Mouse (Mus musculus) heart, embryonic 14.5 days (tissue): ENCODE data around the gene P2rx7. TPM values are rescaled to one million over a fixed set of nuclear protein-coding genes. Genes with fewer than 3 reads are reported as not detected.
A peak's percentile ranks its signal among the peaks of the same experiment; 100 is the strongest.
"Not testable (repeated sequence)": the region's sequence is repeated elsewhere in the genome, so short reads cannot be mapped to it uniquely, and the experiment has no call there.

Source experiments
- ATAC-seq: fragments of 200-750 bp; cut with Nextera tagmentation; 2 replicates; pipeline ENCODE4 v1.8.0; 2017; ENCODE audit warnings: low read depth, moderate TSS enrichment; ENCODE audit not compliant: insufficient number of reproducible peaks, insufficient read depth, low FRiP score
- H3K27ac ChIP-seq, 2 experiments: fragments of 200-500 bp in 1 of 2; fragments of 300-500 bp in 1 of 2; sonication (generic) in 1 of 2; replicated peaks in 1 of 2; 2 replicates each; pipeline ENCODE4 v1.5.1; 2012 to 2014; ENCODE audit warnings: low read depth in 2 of 2, low read length in 2 of 2, control low read depth in 1 of 2, mild to moderate bottlenecking in 1 of 2, mixed read lengths in 1 of 2; ENCODE audit not compliant: control insufficient read depth in 1 of 2, insufficient read depth in 1 of 2
- H3K27me3 ChIP-seq: fragments of 300-500 bp; sonication (generic); 2 replicates; pipeline ENCODE4 v1.6.1; 2014; ENCODE audit warnings: mild to moderate bottlenecking, low read length, control low read depth; ENCODE audit not compliant: control insufficient read depth, insufficient read depth
- H3K36me3 ChIP-seq: fragments of 300-500 bp; sonication (generic); 2 replicates; pipeline ENCODE4 v1.6.1; 2014; ENCODE audit warnings: mild to moderate bottlenecking, control low read depth, low read length, mixed read lengths; ENCODE audit not compliant: control insufficient read depth, insufficient read depth
- H3K4me1 ChIP-seq, 2 experiments: fragments of 200-500 bp in 1 of 2; fragments of 300-500 bp in 1 of 2; sonication (generic) in 1 of 2; 2 replicates each; pipeline ENCODE4 v1.6.1; 2012 to 2014; ENCODE audit warnings: low read length in 2 of 2, control low read depth in 1 of 2, mixed read lengths in 1 of 2; ENCODE audit not compliant: control insufficient read depth in 2 of 2, insufficient read depth in 2 of 2
- H3K4me2 ChIP-seq: fragments of 300-500 bp; sonication (generic); 2 replicates; pipeline ENCODE4 v1.6.1; 2014; ENCODE audit warnings: mild to moderate bottlenecking, low read length
- H3K4me3 ChIP-seq, 2 experiments: fragments of 200-500 bp in 1 of 2; fragments of 300-500 bp in 1 of 2; sonication (generic) in 1 of 2; 2 replicates each; pipeline ENCODE4 v1.5.1; 2012 to 2014; ENCODE audit warnings: low read length in 2 of 2, mild to moderate bottlenecking in 2 of 2, control low read depth in 1 of 2, low read depth in 1 of 2, moderate library complexity in 1 of 2; ENCODE audit not compliant: control insufficient read depth in 1 of 2, insufficient read depth in 1 of 2
- H3K9ac ChIP-seq: fragments of 300-500 bp; sonication (generic); 2 replicates; pipeline ENCODE4 v1.6.1; 2014; ENCODE audit warnings: mild to moderate bottlenecking, low read length
- H3K9me3 ChIP-seq: fragments of 300-500 bp; sonication (generic); 2 replicates; pipeline ENCODE4 v1.6.1; 2016; ENCODE audit warnings: low read length, control low read depth; ENCODE audit not compliant: control insufficient read depth
- WGBS: fragments of 180-500 bp; shearing (Covaris S2); extraction: QIAGEN DNeasy Blood & Tissue Kit; methylation state at CpG from one replicate; pipeline ENCODE4 v1.1.7; 2014; 5-methylcytosine and 5-hydroxymethylcytosine counted together
- polyA plus RNA-seq: library from polyadenylated mRNA; unstranded; fragments of >200 nt; fragmentation: Nextera tagmentation; extraction: Ambion mirVana; gene quantifications from 2 replicates; pipeline ENCODE4 v1.2.1, GENCODE M21; 2014

Gene P2rx7
- polyA plus RNA-seq, 1 experiment from 2014 or later: 1.4 TPM

DNA sequence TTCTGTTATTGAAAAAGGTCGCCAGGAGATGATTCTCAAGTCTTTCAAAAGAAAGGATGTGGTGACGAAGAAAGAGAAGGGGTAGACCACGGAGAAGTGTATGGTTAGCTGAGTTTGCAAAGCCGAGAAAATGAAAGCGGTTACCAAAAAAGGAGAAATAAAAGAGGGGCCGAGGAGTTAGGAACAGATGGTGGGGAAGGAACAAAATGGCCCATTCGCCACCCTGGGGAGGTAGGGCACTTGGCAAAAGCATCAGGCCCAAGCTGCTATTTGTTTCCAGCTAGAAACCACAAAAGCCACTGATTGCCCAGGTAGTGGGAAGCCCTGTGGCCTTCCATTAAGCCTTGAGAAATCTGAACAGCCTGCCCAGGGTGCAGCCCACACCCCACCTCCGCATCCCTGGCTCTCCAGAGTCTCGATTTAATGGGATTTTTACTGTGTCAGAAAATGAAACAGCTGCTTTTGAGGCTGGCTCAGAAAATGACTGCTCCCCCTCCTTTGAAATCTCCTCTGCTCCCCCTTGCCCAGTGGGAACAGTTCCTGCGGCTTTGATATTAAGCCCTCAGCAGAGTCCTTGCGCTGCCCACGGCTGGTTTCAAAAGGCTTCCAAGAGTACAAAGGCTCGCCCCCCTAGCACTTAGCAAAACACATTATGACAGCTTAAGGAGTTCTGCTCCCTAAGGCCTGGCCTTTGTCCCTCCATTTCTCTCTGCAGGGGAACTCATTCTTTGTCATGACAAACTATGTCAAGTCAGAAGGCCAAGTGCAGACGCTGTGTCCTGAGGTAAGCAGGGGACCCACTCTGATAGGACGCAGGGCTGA is 9.9 kb downstream of the P2rx7 start:
- Histone ChIP-seq H3K9me3 (no peaks in the 10 kb centered on the region), H3K4me3 (no peak overlapping the region), H3K4me2 (no peak overlapping the region), H3K27ac (no peak overlapping the region), H3K4me1 (peaks cover 20 to 26% of the 10 kb centered on the region in 2 experiments), H3K9ac (no peak overlapping the region), H3K27me3 (no peaks in the 10 kb centered on the region), H3K36me3 (no peaks in the 10 kb centered on the region)
- ATAC-seq: no peak
- 63% methylated on average over 15 of the region's 15 CpGs for WGBS

DNA sequence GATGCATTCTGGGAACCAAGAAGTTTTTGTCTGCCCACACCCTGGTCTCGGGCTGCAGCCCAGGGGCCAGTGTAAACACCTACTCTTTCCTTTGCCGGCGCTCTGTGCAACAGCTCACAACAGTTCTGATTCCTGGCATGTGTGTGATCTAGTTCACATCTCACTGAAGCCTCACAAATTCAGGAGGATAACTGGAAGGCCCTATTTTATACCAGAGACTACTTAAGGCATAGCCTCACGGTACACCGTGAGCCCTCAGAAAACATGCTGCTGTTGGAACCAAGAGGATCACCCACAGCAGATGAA is 10.5 kb downstream of the P2rx7 start:
- no peak overlapping the region for H3K27ac ChIP-seq
- 51% methylated on average over 5 of the region's 5 CpGs for WGBS
- peaks cover 20 to 26% of the 10 kb centered on the region in 2 experiments for H3K4me1 ChIP-seq
- ATAC-seq: no peak
- no peaks in the 10 kb centered on the region for H3K9me3 ChIP-seq
- no peaks in the 10 kb centered on the region for H3K36me3 ChIP-seq
- H3K4me2 ChIP-seq: no peak overlapping the region
- no peaks in the 10 kb centered on the region for H3K27me3 ChIP-seq
- no peak overlapping the region for H3K9ac ChIP-seq
- H3K4me3 ChIP-seq: no peak overlapping the region

DNA sequence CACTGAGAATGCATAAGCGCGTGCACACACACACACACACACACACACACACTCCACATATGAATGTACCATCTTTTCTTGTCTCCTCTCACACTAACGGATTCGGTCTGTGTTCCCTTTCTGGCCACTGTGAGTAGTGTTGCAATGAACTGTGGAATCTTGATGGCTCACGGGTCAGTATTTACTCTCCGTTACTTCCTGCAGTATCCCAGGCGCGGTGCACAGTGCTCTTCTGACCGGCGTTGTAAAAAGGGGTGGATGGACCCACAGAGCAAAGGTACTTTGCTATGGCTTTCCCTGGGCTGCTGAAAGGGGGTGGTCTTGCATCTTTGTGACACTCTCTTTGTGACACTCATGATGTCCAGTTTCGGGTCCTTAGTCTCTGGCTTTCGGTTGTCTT is 13.1 kb downstream of the P2rx7 start:
- Histone ChIP-seq H3K9ac (no peak overlapping the region), H3K27me3 (no peaks in the 10 kb centered on the region), H3K4me1 (peaks cover 21% of the 10 kb centered on the region in 2 experiments), H3K36me3 (no peaks in the 10 kb centered on the region), H3K4me2 (no peak overlapping the region), H3K27ac (no peak overlapping the region), H3K4me3 (no peak overlapping the region), H3K9me3 (no peaks in the 10 kb centered on the region)
- WGBS: 90% methylated on average over 12 of the region's 12 CpGs
- no peak for ATAC-seq

DNA sequence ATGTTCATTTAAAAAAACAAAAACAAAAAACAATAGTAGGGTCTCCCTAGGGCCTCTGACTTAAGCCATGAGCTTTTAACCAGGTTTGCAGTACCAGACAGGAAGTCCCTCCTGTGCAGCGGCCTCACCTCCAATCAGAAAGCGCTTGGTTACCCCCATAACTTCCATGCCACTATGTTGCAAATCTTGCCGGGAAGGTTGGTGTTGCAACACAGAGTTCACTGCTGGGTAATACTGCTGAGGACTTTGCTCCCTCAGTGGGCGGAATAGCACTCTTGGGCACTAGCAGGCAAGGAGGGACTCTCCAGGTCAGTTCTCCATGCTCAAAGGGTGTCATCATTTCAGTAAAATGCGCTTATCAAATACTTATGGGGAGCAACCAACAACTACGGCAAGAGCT is 18.8 kb downstream of the P2rx7 start:
- Histone ChIP-seq H3K27ac (0 out of 4 replicates have a peak overlapping the region, but pooled peaks of 1 of the 2 experiments have one; percentile 17), H3K36me3 (no peaks in the 10 kb centered on the region), H3K27me3 (no peaks in the 10 kb centered on the region), H3K9ac (no peak overlapping the region), H3K4me1 (peaks cover 3 to 5% of the 10 kb centered on the region in 2 experiments), H3K9me3 (no peaks in the 10 kb centered on the region), H3K4me2 (no peak overlapping the region), H3K4me3 (no peak overlapping the region)
- 92% methylated on average over 6 of the region's 6 CpGs for WGBS
- no peak for ATAC-seq

DNA sequence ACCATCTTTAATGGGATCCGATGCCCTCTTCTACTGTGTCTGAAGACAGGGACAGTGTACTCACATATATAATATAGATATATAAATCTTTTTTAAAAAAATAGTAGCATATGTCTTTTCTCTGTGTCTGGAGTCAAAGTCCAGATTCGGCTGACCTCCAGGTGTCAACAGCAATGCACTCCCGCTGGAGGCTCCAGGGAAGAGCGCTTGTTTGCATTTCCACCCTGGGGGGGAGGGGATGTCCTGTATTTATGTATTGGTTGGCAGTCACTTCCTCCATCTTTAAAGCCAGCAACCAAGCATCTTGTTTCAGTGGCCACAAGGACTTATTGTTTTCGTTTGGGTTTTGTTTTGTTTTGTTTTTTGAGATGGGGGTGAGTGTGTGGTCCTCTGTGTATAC is 21.3 kb downstream of the P2rx7 start:
- Histone ChIP-seq H3K4me3 (no peak overlapping the region), H3K27ac (no peak overlapping the region), H3K9me3 (no peaks in the 10 kb centered on the region), H3K36me3 (no peaks in the 10 kb centered on the region), H3K27me3 (no peaks in the 10 kb centered on the region), H3K9ac (no peak overlapping the region), H3K4me1 (peaks cover 5% of the 10 kb centered on the region in 2 experiments), H3K4me2 (no peak overlapping the region)
- 54% methylated on average over 5 of the region's 5 CpGs for WGBS
- ATAC-seq: no peak

DNA sequence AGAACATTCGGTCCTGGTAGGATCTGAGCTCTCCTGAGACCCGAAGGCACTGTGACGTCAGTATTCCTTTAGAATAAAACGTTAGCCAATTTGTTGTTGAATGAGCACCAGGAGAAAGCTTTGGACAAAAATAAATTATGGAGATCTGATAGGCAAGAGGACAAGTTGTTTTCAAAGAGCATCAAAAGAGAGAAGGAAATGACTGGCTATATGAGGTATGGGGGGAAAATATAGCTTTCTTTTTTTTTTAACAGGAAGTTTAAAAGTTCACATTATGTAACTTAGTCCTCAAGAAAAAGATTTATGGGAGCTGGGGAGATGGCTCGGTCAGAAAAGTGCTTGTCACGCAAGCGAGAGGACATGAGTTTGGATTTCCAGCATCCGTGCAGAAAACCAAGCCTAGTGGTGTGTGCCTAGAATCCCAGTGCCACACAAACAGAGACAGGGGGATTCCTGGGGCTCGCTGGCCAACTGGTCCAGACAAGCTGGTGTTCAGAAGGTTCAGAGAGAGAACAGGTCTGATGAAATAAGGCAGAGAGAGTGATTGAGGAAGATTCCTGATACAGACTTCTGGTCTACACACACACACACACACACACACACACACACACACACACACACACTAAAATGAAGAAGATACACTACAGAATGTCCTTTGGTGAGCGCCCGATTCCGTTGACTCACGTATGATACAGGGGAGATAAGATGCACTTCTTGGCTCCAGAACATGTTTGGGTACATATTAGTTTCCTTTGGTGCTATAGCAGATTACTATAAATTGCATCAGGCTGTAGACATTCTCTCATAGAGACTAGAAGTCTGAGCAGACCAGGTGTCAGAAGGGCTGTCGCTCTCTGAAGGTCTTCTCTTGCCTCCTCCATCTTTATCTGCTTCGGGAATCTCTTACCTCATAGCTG is 25.5 kb downstream of the P2rx7 start:
- H3K27me3 ChIP-seq: no peaks in the 10 kb centered on the region
- peaks cover 0 to 2% of the 10 kb centered on the region in 2 experiments; a peak in 1 of 4 replicates for H3K4me1 ChIP-seq
- H3K27ac ChIP-seq: no peak overlapping the region
- H3K4me3 ChIP-seq: no peak overlapping the region
- no peaks in the 10 kb centered on the region for H3K36me3 ChIP-seq
- H3K9me3 ChIP-seq: no peaks in the 10 kb centered on the region
- 74% methylated on average over 15 of the region's 15 CpGs for WGBS
- no peak overlapping the region for H3K9ac ChIP-seq
- ATAC-seq: no peak
- H3K4me2 ChIP-seq: no peak overlapping the region

DNA sequence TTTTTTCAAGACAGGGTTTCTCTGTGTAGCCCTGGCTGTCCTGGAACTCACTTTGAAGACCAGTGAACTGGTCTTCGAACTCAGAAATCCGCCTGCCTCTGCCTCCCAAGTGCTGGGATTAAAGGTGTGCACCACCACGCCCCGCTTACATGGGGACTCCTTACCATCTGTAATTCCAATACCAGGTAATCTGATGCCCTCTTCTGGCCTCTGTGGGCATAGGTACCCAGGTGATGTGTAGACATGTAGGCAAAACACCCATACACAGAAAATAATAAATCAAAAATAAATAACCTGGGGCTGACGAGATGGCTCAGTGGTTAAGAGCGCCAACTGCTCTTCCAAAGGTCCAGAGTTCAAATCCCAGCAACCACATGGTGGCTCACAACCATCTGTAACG is 27.9 kb downstream of the P2rx7 start:
- not testable (repeated sequence) for H3K36me3 ChIP-seq, H3K4me3 ChIP-seq, H3K9me3 ChIP-seq, H3K4me1 ChIP-seq, H3K27ac ChIP-seq, H3K9ac ChIP-seq, H3K27me3 ChIP-seq, H3K4me2 ChIP-seq, ATAC-seq
- WGBS: 63% methylated on average over 7 of the region's 7 CpGs
